Mouse (Mus musculus) forebrain, embryonic 11.5 days (tissue): ENCODE data around the gene Fbxl3. TPM values are rescaled to one million over a fixed set of nuclear protein-coding genes. Genes with fewer than 3 reads are reported as not detected.
A peak's percentile ranks its signal among the peaks of the same experiment; 100 is the strongest.

Experiments
- ATAC-seq: fragments of 200-750 bp; cut with Nextera tagmentation; replicated peaks from 2 replicates; pipeline ENCODE4 v1.8.0; 2017; ENCODE audit warnings: moderate TSS enrichment; ENCODE audit not compliant: low FRiP score
- DNase-seq: peaks from one replicate; pipeline ENCODE4 v3.0.0-alpha.2; 2017; ENCODE audit warnings: low spot score
- H3K27ac ChIP-seq: fragments of 300-500 bp; sonication (generic); 2 replicates; pipeline ENCODE4 v1.5.1; 2014; ENCODE audit warnings: low read depth, low read length
- H3K27me3 ChIP-seq: fragments of 300-500 bp; sonication (generic); 2 replicates; pipeline ENCODE4 v1.6.1; 2014; ENCODE audit warnings: mild to moderate bottlenecking, low read length, mixed read lengths; ENCODE audit not compliant: control insufficient read depth, insufficient read depth
- H3K36me3 ChIP-seq: fragments of 300-500 bp; sonication (generic); 2 replicates; pipeline ENCODE4 v1.6.1; 2014; ENCODE audit warnings: mild to moderate bottlenecking, low read length, moderate library complexity, mixed read lengths; ENCODE audit not compliant: control insufficient read depth, insufficient read depth
- H3K4me1 ChIP-seq: fragments of 300-500 bp; sonication (generic); replicated peaks from 2 replicates; pipeline ENCODE4 v1.6.1; 2014; ENCODE audit warnings: low read length, mixed read lengths; ENCODE audit not compliant: control insufficient read depth, insufficient read depth
- H3K4me2 ChIP-seq: fragments of 300-500 bp; sonication (generic); 2 replicates; pipeline ENCODE4 v1.6.1; 2014; ENCODE audit warnings: low read depth, mild to moderate bottlenecking, low read length, moderate library complexity, mixed read lengths; ENCODE audit not compliant: severe bottlenecking
- H3K4me3 ChIP-seq: fragments of 300-500 bp; sonication (generic); 2 replicates; pipeline ENCODE4 v1.5.1; 2014; ENCODE audit warnings: low read depth, low read length
- H3K9ac ChIP-seq: fragments of 300-500 bp; sonication (generic); 2 replicates; pipeline ENCODE4 v1.6.1; 2014; ENCODE audit warnings: low read length
- H3K9me3 ChIP-seq: fragments of 300-500 bp; sonication (generic); 2 replicates; pipeline ENCODE4 v1.6.1; 2016; ENCODE audit warnings: low read length, mixed read lengths; ENCODE audit not compliant: control insufficient read depth
- WGBS: fragments of 180-500 bp; shearing (Covaris S2); extraction: QIAGEN DNeasy Blood & Tissue Kit; methylation state at CpG from one replicate; pipeline ENCODE4 v1.1.7; 2014; 5-methylcytosine and 5-hydroxymethylcytosine counted together
- polyA plus RNA-seq: library from polyadenylated mRNA; unstranded; fragments of >200 nt; fragmentation: Nextera tagmentation; extraction: Ambion mirVana; gene quantifications from 2 replicates; pipeline ENCODE4 v1.2.1, GENCODE M21; 2014

The Fbxl3 gene
- polyA plus RNA-seq, result 23.6 and 27.2 TPM in 2 replicates

GRCm38 (mm10) chr14:103099238-103099933 is at the start of gene Fbxl3:
Fbxl3 (minus strand) TSS chr14:103099566.
- 0 out of 2 replicates have a peak, but pooled peaks cover 5% of the 10 kb centered on the region for H3K4me1 ChIP-seq
- H3K4me3 ChIP-seq, result peak within 1 kb of the TSS; percentile 89
- no peaks in the 10 kb centered on the region for H3K36me3 ChIP-seq
- under 1% methylated on average over 62 of the region's 88 CpGs for WGBS
- H3K27ac ChIP-seq, result peak within 1 kb of the TSS; percentile 96
- peak within 1 kb of the TSS; percentile 99 for H3K9ac ChIP-seq
- ATAC-seq (peak; percentile 90), DNase-seq (peak; percentile 91)
- H3K4me2 ChIP-seq, result peak within 1 kb of the TSS; percentile 58
- H3K27me3 ChIP-seq, result no peaks in the 10 kb centered on the region
- no peaks in the 10 kb centered on the region for H3K9me3 ChIP-seq

DNA sequence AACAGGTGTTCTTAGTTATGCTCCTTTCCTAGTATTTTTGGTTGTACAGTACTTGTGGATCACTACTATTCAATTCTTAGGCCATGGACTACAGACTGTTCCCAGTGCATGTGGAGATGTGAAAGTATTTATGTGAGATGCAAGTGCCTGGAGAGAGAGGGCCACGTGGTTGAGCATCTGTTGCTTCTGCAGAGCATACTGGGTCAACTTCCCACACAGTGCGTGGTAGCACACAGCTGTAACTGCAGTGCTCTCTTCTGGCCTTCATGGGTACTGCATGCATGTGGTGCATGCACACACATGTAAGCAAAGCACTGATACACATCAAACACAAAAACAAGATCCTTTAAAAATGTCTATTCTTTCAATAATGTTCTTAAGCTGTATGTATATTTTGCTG is 32.6 kb upstream of the Fbxl3 start:
- ATAC-seq (0 out of 2 replicates have a peak, but pooled peaks have one; percentile 46), DNase-seq (no peak)
- no peak overlapping the region for H3K4me2 ChIP-seq
- H3K9me3 ChIP-seq, result no peaks in the 10 kb centered on the region
- 86% methylated on average over 2 of the region's 2 CpGs for WGBS
- no peaks in the 10 kb centered on the region for H3K4me1 ChIP-seq
- H3K36me3 ChIP-seq, result peaks cover 11% of the 10 kb centered on the region
- H3K4me3 ChIP-seq, result no peak overlapping the region
- no peak overlapping the region for H3K9ac ChIP-seq
- H3K27me3 ChIP-seq, result no peaks in the 10 kb centered on the region
- no peak overlapping the region for H3K27ac ChIP-seq

DNA sequence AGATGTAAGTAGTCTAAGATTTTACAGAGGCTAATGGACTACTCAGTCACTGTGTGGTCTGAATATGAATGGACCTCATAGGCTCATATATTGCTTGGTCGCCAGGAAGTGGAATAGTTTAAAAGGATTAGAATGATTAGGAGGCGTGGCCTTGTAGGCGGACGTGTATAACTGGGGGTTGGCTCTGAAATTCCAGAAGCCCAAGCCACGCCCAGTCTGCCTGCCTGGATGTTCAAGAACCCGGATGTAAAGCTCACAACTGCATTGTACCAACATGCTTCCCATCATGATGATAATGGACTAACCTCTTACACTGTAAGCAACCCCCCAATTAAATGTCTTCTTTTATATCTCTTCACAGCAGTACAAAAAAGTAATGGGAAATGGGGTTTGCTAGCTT is 26.4 kb upstream of the Fbxl3 start:
- H3K36me3 ChIP-seq, result peaks cover 4% of the 10 kb centered on the region; the same call in 1 of the 2 replicates
- DNase-seq, result no peak
- H3K27me3 ChIP-seq, result no peaks in the 10 kb centered on the region
- no peak overlapping the region for H3K4me2 ChIP-seq
- H3K4me1 ChIP-seq, result no peaks in the 10 kb centered on the region
- H3K4me3 ChIP-seq, result no peak overlapping the region
- no peak overlapping the region for H3K9ac ChIP-seq
- 86% methylated on average over 6 of the region's 6 CpGs for WGBS
- no peak overlapping the region for H3K27ac ChIP-seq
- H3K9me3 ChIP-seq, result no peaks in the 10 kb centered on the region
- no peak for ATAC-seq

- H3K9me3 ChIP-seq, result no peaks in the 10 kb centered on the region
- ATAC-seq, result no peak
- no peak overlapping the region for H3K27ac ChIP-seq
- 96% methylated on average over 3 of the region's 3 CpGs for WGBS
- peaks cover 2% of the 10 kb centered on the region; the same call in 1 of the 2 replicates for H3K36me3 ChIP-seq
- no peaks in the 10 kb centered on the region for H3K27me3 ChIP-seq
- no peak overlapping the region for H3K9ac ChIP-seq
- H3K4me3 ChIP-seq, result no peak overlapping the region
- H3K4me2 ChIP-seq, result no peak overlapping the region
- DNase-seq, result no peak
- H3K4me1 ChIP-seq, result no peaks in the 10 kb centered on the region
Observed at GRCm38 (mm10) chr14:103114994-103115670, 15.8 kb upstream of the Fbxl3 start.

DNA sequence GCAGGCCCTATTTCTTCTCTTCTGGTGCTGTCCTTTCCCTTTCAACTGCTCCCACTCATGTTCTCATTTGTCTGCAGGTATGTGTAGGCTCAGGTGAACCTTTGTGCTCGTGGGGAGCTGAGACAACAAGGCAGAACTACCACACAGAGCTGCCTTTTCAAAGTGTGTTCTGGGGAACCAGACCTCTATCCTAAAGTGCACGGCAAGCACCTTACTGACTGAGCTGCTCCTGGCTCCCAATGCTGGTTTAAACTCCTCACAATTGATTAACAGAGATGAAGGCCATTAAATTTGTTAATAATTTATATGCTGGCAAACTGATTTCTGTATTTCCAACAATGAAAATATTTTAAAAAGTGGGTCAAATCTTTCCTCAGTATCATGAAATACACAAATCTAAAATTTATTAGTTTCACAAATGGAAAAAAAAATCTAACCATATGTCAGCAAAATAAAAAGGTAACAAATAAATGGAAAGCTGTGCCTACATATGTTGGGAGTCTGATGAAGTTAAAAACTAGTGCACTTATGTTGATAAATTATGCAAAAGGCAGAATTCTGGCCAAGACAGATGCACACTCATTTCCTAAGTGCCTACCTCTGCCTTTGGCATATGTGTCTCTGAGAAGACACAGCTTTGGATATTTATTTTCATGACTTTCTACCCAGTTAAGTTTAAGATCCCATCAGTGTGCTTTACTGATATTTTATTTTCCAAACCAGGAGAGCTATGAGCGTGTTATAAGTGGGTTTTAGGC is 13.4 kb upstream of the Fbxl3 start:
- Histone ChIP-seq H3K4me3 (no peak overlapping the region), H3K27ac (no peak overlapping the region), H3K36me3 (peaks cover 2% of the 10 kb centered on the region; the same call in 1 of the 2 replicates), H3K9ac (no peak overlapping the region), H3K9me3 (no peaks in the 10 kb centered on the region), H3K4me1 (no peaks in the 10 kb centered on the region), H3K4me2 (no peak overlapping the region), H3K27me3 (no peaks in the 10 kb centered on the region)
- WGBS, result 90% methylated on average over 3 of the region's 3 CpGs
- DNase-seq (no peak), ATAC-seq (no peak)

GRCm38 (mm10) chr14:103109971-103110370 is 10.6 kb upstream of the Fbxl3 start:
- WGBS, result 92% methylated on average over 4 of the region's 4 CpGs
- Histone ChIP-seq H3K4me3 (no peak overlapping the region), H3K27ac (no peak overlapping the region), H3K36me3 (peaks cover 2% of the 10 kb centered on the region; the same call in 1 of the 2 replicates), H3K9me3 (no peaks in the 10 kb centered on the region), H3K4me1 (no peaks in the 10 kb centered on the region), H3K4me2 (no peak overlapping the region), H3K9ac (no peak overlapping the region), H3K27me3 (no peaks in the 10 kb centered on the region)
- ATAC-seq (no peak), DNase-seq (no peak)

- Histone ChIP-seq H3K9me3 (no peaks in the 10 kb centered on the region), H3K27me3 (no peaks in the 10 kb centered on the region), H3K27ac (no peak overlapping the region), H3K4me2 (no peak overlapping the region), H3K4me1 (no peaks in the 10 kb centered on the region), H3K36me3 (no peaks in the 10 kb centered on the region), H3K4me3 (no peak overlapping the region), H3K9ac (no peak overlapping the region)
- DNase-seq, result no peak
- no peak for ATAC-seq
- WGBS, result 87% methylated on average over 2 of the region's 2 CpGs
Observed at GRCm38 (mm10) chr14:103106301-103106700, 6.9 kb upstream of the Fbxl3 start.

- Histone ChIP-seq H3K4me3 (no peak overlapping the region), H3K9me3 (no peaks in the 10 kb centered on the region), H3K9ac (no peak overlapping the region), H3K4me1 (0 out of 2 replicates have a peak, but pooled peaks cover 4% of the 10 kb centered on the region), H3K27me3 (no peaks in the 10 kb centered on the region), H3K36me3 (no peaks in the 10 kb centered on the region), H3K27ac (no peak overlapping the region), H3K4me2 (no peak overlapping the region)
- WGBS, result 85% methylated on average over 10 of the region's 10 CpGs
- ATAC-seq, result no peak
- no peak for DNase-seq
Observed at GRCm38 (mm10) chr14:103102731-103103335, 3.5 kb upstream of the Fbxl3 start.
